Mouse (Mus musculus): ENCODE measurements around the gene Mfsd14a.
"Not testable (repeated sequence)": the region's sequence is repeated elsewhere in the genome, so short reads cannot be mapped to it uniquely, and the experiment has no call there.

The Mfsd14a gene

GRCm38 (mm10) chr3:116662463-116662863 is at the start of gene Mfsd14a:
TSS of gene Mfsd14a (minus strand) at chr3:116662677.
- DNase-seq (ENCODE audit: extremely low spot score, low spot score), result peak; percentile 98

DNA sequence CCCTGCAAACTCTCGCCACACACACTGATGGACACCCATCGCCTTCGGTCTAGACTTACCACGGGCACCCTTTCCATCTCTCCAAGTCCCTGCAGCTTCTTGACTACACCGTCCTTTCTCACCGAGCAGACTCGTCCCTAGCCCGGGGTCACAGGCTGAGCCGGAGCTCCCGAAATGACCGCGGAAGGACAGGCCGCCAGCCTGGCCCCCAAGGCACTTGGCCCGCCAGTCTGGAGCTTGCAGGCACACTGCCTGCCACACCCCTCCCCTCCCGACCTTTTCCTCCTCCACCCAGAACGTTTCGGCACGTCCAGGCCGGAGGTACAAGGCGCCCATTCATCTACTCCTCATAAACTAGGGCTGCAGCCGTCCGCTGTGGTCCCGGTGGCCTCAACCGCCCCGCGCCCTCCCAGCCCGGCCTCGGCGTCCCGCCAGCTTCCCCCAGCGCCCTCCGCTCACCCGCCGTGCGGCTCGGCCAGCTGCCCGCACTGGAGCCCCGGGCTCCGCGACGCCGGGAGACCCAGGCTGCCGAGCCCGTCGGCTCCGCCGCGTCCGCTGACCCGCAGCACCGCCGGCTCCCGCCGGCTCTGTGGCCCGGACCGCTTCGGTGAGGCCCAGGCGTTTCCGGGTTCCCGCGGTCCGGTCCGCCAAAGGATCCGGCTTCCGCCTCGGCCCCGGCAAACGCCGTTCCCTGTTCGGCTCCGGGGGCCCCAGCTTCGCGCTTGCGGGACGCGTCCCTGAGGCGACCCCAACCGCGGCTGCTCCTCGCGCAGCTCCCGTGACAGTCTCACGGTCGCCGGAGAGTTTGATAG is 49.4 kb upstream of the Mfsd14a start:
- DNase-seq (ENCODE audit: extremely low spot score, low spot score), result peak; percentile 83

DNA sequence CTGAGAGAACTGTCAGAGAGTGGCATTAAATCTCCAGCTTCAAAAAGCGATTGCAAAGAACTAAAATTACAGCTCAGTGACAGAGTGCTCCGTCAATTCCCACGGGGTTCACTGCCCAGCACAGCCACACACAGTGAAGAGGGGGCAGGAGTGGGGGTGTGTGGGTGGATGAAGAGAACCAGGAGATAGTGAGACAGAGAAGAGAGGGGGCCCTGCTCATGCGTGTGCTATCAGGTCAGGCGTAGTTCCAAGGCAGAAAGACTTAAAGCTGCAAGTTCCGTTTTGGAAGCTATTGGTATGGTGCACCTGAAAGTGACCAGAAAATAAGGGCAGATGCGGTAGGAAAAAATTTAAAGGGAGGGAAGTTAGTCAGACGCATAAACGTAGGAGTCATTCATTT is 48.5 kb upstream of the Mfsd14a start:
- DNase-seq (ENCODE audit: extremely low spot score, low spot score), result peak; percentile 17

- DNase-seq (ENCODE audit: extremely low spot score, low spot score), result no peak
Observed at GRCm38 (mm10) chr3:116705637-116706204, 43.2 kb upstream of the Mfsd14a start.

- no peak for DNase-seq (ENCODE audit: extremely low spot score, low spot score)
Observed at GRCm38 (mm10) chr3:116703835-116704234, 41.4 kb upstream of the Mfsd14a start.

DNA sequence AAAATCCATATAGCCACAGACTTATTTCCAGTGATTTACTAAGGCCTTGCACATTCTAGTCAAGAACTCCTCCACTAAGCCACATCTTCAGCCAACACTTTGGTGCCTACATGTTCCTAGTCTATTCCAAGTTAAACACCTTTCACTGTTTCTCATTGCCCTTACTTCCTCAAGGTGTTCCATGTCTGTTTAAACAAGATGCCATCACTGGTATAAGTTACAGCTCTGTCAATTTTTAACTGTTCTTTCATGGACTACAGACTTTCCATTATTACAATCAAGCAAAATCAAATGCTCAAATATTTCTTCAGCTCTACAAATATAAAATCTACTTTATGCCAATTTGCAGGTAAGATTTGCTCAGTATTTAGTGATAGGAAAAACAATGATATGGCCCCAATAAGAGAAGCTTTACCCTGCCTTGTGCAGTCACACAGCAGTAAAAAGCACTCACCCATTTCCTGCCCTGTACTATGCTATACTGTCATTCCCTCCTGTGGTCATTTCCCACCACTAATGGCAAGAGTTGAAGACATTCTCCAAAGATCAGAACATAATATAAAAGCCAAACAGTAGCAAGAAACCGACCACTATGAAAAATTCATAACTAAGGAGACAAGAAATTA is 40.3 kb upstream of the Mfsd14a start:
- no peak for DNase-seq (ENCODE audit: extremely low spot score, low spot score)

GRCm38 (mm10) chr3:116701601-116702000 is 39.1 kb upstream of the Mfsd14a start:
- DNase-seq (ENCODE audit: extremely low spot score, low spot score), result no peak

- DNase-seq (ENCODE audit: extremely low spot score, low spot score), result no peak
Observed at GRCm38 (mm10) chr3:116698786-116699185, 36.3 kb upstream of the Mfsd14a start.

- DNase-seq (ENCODE audit: extremely low spot score, low spot score), result no peak
Observed at GRCm38 (mm10) chr3:116695666-116695985, 33.1 kb upstream of the Mfsd14a start.

- no peak for DNase-seq (ENCODE audit: extremely low spot score, low spot score)
Observed at GRCm38 (mm10) chr3:116694955-116695665, 32.6 kb upstream of the Mfsd14a start.

DNA sequence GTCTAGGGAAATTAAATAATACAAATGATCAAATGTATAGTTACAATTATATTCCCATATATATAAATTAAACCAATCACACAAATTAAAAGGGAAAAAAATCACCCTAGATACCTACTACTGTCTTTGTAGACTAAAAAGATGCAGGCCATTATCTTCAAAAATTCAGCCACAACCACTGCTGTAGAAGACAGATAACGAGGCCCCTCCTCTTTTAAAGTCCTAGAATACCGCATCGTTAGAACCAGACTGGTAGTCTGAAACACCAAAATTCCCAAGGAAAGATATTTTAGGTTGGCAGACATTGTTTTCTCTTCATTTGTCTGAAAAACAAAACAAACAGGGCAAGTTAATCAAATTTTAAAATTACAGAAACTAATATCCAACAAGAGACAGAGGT is 31.8 kb upstream of the Mfsd14a start:
- no peak for DNase-seq (ENCODE audit: extremely low spot score, low spot score)

GRCm38 (mm10) chr3:116681160-116681559 is 18.7 kb upstream of the Mfsd14a start, which contains the start of gene Gm43191:
TSS of gene Gm43191 (minus strand) at chr3:116681260.
- DNase-seq (ENCODE audit: extremely low spot score, low spot score), result no peak

DNA sequence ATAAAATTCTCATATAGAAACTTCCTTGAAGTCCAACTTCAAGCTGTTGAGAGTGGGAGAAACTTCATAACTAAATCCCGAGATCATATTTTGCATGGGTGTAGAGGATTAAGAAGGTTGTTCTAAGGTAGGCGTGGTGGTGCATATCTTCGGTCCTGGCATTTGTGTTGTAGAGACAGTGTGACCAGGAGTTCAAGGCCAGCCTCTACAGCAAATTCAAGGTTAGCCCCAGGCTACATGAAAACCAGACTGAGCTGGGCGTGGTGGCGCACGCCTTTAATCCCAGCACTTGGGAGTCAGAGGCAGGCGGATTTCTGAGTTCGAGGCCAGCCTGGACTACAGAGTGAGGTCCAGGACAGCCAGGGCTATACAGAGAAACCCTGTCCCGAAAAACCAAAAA is 1.8 kb upstream of the Mfsd14a start:
- DNase-seq (ENCODE audit: extremely low spot score, low spot score), result not testable (repeated sequence)

GRCm38 (mm10) chr3:116661870-116662414 is 535 bp downstream of the Mfsd14a start:
- DNase-seq (ENCODE audit: extremely low spot score, low spot score), result no peak

DNA sequence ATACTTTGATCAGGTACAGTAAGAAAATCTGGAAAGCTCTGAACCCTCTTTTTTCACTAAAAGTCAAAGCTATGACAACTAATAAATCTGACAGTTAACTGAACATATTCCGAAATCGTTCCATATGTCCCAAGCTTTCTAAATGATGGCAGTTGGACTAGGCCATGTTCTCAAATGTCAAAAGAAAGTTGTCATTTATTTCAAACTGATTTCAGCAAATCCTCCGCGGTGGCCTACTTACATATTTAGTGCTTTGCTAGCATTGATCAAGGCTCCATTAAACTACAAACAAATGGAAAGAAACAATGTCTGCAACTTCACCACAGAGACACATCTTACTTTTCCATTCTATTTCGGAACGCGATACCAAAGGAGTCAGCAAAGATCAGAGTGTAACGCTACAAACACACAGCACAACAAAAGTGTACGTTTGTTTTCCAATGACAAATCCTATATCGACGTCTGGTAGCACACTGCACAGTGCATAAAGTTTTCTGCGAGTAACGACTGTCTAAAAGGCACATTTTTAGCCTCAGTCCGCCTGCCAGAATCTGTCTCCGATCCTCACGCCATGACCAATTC is 1.1 kb downstream of the Mfsd14a start:
- no peak for DNase-seq (ENCODE audit: extremely low spot score, low spot score)

DNA sequence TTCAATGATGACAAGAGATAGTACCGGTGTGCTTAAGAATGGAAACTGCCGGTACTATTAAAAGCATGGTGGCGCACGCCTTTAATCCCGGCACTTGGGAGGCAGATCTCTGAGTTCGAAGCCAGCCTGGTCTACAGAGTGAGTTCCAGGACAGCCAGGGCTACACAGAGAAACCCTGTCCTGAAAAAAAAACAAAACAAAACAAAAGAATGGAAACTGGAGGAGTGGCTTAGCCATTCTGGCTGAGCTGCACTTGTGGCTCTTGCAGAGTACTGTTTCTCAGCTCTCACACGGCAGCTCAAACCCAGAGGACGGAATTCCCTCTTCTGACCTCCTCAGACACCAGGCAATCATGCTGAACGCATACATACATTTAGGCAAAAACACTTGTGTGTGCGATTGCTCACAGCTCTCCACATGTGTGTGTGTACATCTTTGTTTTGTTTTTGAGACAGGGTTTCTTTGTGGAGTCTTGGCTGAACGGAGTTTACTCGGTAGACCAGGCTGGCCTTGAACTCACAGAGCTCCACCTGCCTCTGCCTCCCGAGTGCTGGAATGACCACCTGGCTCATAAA is 2.5 kb downstream of the Mfsd14a start:
- DNase-seq (ENCODE audit: extremely low spot score, low spot score), result no peak

DNA sequence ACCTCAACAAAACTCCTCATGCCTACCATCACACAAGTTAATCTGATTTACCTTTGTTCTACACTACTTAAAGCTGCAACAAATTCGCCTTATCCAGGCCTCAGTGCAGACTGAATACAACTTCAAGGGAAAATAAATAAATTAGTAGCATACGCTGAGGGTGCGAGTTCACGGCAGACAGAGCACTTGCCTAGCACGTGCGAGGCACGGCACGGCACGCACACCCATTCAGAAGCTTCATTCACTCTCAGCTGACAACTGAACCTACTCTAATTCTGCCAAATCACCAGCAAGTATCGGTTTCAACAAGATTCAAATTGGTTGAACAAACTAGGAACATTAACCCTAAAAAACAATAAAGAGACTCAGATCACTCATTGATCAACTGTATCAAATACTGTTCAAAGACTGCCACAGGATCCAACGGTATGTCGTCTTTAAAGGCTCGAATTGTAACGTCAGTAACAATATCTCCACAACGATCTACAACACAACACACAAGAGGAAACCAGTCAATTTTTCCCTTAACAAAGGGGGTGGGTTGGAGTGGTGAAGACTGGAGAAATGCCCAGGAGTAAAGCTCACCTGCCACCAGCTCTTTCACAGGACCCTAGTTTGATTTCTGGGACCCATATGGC is 3.4 kb downstream of the Mfsd14a start:
- DNase-seq (ENCODE audit: extremely low spot score, low spot score), result no peak

DNA sequence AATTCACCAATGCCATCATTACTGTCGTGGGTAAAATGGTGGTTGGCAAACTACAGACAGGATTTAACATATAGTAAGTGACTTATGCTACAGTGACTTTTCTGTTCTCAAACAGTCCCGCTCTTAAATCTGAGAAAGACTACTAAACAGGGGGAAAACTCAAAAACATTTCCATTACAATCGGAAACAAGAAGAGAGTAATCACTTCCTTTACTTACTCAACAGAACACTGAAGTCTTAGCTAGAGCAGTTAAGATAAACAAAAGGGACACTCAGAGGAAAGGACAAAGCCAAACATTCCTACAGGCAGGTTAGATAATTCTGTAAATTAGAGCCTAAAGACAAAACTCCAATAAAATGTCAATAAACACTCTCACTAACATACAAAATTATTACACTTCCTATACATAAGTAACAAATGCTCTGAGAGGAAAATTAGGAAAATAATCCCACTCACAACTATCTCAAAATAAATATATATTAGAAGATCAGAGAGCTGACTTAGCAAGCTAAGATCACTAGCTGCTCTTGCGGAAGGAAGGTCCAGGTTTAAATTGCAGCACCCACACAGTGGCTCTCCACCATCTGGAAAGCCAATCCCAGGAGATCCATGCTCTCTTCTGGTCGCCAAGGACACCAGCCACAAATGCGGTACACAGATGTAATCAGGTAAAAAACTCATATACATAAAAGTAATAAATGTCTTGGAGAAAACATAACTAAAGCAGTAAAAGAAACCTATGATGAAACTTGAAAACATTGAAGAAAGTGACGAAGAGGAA is 6.1 kb downstream of the Mfsd14a start:
- DNase-seq (ENCODE audit: extremely low spot score, low spot score), result no peak

DNA sequence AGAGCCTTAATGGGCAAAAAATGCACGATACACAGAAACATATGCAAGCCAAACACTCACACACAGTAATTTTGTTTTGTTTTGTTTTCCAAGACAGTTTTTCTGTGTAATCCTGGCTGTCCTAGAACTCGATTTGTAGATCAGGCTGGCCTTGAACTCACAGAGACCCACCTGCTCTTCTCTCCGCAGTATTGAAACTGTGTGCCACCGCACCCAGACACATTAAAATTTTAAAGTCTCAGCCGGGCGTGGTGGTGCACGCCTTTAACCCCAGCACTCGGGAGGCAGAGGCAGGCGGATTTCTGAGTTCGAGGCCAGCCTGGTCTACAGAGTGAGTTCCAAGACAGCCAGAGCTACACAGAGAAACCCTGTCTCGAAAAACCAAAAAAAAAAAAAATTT is 8.4 kb downstream of the Mfsd14a start:
- not testable (repeated sequence) for DNase-seq (ENCODE audit: extremely low spot score, low spot score)
